Mouse (Mus musculus) layer of hippocampus, adult 2 months (tissue): ENCODE measurements around the gene Hrasls. TPM values are rescaled to one million over a fixed set of nuclear protein-coding genes. Genes with fewer than 3 reads are reported as not detected.

ENCODE experiments used
- DNase-seq, 2 experiments: peaks; one replicate each; pipeline ENCODE4 v3.0.0; 2022; ENCODE audit warnings: low spot score in 2 of 2
- H3K27ac ChIP-seq: fragments of 200-600 bp; 2 replicates; pipeline ENCODE4 v1.8.1; 2022
- H3K4me3 ChIP-seq: fragments of 200-600 bp; 2 replicates; pipeline ENCODE4 v1.8.1; 2022; ENCODE audit warnings: mild to moderate bottlenecking
- CTCF ChIP-seq: fragments of 200-600 bp; conservative IDR thresholded peaks from 2 replicates; pipeline ENCODE4 v1.8.1; 2022; ENCODE audit warnings: antibody characterized with exemption, mild to moderate bottlenecking, moderate library complexity
- total RNA-seq, 2 experiments: library from RNA; stranded (reverse); gene quantifications; 2 replicates each; pipeline ENCODE4 v1.2.3; 2021

The Hrasls gene
- total RNA-seq, 2 experiments from 2014 or later: 10.8 to 12.8 TPM

DNA sequence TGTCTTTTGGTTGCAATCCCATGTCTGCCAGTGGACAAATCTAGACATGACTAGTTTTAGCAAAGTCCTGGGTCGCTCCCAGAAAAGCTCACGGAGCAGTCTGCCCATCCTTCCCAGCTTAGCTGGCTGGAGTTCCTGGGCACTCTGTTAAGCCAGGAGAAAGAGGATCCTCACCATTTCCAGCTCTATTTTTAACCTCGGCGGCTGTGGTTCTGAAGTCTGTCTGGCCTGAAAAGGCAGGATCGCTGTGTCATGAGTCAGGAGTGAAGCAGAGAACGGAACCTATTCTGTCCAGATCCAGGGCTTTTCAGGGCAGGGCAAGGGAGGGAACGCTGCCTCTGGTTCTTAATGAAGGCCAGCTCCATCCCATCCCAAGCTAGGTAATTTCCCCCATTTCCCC, 654 bp upstream of the Hrasls start:
- no peak for DNase-seq
- no peak for TF ChIP-seq CTCF
- Histone ChIP-seq H3K27ac (no peak overlapping the region), H3K4me3 (no peak overlapping the region)

DNA sequence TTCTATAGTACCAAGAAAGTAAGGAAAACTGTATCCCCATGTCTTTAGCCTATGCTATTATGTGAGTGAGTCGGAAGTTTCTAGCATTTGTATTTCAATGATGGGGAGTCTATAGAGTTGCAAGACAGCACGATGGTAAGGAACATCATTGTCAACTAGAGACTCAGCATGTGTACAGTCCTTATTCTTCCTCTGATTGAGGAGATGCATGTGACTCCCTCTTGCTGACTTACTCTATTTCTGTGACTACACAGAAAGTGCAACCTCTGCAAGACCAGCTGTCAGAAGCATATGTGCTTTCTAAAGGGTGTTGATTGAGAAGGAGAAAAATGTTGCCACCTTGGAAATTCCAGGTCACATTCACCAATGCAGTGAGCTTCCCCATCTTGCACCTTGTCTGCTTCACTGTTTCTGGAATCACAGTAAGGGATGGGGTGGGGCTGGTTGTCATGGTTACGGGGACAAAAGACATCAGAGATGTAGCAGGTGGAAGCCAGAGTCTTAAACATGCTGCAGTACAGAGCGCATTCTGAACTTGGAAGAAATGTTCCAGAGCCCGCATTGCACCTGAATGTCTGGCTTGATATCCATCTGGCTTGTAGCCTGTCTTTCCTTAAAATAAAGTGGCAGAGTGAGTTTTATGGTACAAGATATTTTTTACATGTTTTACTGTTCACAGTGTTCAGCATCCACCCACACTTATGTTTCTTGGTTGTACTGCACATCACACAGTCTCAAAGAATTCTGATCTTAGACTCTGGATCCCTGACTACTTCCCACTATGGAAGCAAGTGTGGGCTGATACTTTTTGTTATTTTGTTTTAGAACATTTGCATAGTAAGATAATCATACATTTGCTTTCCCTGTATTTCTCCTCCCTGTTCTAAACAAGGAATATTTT, 7.2 kb downstream of the Hrasls start:
- no peak overlapping the region for H3K4me3 ChIP-seq
- no peak for TF ChIP-seq CTCF
- no peak overlapping the region for H3K27ac ChIP-seq
- peak; percentile 33 to 39 for DNase-seq

- no peak for TF ChIP-seq CTCF
- H3K27ac ChIP-seq: no peak overlapping the region
- H3K4me3 ChIP-seq: no peak overlapping the region
- no peak for DNase-seq
Measured at GRCm38 (mm10) chr16:29235951-29236350, 26.5 kb downstream of the Hrasls start.

DNA sequence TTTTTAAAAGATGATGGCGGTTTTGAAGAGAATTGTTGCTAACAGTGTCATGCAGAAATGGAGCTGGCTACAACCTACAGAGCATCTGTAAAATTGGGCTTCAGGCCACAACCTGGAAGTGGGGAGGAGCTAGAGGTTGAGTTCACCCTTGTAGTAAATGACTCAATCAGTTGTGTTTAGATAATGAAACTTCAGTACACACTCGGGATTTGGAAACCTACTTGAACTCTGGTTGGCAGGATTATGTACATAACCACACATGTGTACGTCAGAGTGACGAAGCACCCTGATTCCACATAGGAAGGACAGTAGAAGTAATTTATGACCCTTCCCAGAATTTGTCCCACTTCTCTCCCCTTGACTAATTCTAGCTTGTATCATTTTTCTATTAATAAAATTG, 44.8 kb downstream of the Hrasls start:
- DNase-seq: no peak
- Histone ChIP-seq H3K4me3 (no peak overlapping the region), H3K27ac (no peak overlapping the region)
- no peak for TF ChIP-seq CTCF

Other genes with a start within 250 kb of the Hrasls start
- 10 to 100 TPM; 10.5 to 10.8 TPM for gene Atp13a5, start 169.0 kb downstream of the Hrasls start, total RNA-seq